Mouse (Mus musculus): ENCODE results near the gene Zc3hc1.

DNA sequence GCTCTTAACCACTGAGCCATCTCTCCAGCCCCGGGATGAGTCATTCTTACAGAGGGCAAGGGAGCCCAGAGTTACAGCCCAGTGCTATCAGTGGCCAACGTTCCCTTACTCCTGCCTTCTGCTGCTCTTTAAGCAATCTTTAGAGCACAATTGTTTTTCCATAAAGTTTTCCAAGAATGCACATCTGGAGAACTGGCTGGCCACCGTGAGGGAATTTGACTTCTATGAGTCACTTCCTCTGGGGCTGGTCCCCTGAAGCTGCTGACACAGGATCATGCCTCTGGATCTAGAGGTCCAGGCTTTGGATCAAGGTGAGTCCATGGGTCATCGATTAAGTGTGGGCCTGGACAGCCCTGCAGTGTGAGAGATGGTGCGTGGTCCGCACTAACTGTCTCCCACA is 46.8 kb downstream of the Zc3hc1 start:
- TF ChIP-seq CTCF (IDR thresholded peaks at IDR 0.05; ENCODE audit: control insufficient read depth, insufficient read depth, low read length) (no peak), POLR2A (IDR thresholded peaks at IDR 0.05; ENCODE audit: borderline replicate concordance, control insufficient read depth, low read depth, low read length) (no peak)
